Mouse (Mus musculus) CD8-positive naive resting alpha-beta T cell, adult 2 months (primary cell): ENCODE data around the gene P4ha2.

Experiments
- DNase-seq, 2 experiments: peaks; one replicate each; pipeline ENCODE4 v3.0.0; 2022; ENCODE audit warnings: low read depth in 2 of 2, low spot score in 2 of 2

The P4ha2 gene

DNA sequence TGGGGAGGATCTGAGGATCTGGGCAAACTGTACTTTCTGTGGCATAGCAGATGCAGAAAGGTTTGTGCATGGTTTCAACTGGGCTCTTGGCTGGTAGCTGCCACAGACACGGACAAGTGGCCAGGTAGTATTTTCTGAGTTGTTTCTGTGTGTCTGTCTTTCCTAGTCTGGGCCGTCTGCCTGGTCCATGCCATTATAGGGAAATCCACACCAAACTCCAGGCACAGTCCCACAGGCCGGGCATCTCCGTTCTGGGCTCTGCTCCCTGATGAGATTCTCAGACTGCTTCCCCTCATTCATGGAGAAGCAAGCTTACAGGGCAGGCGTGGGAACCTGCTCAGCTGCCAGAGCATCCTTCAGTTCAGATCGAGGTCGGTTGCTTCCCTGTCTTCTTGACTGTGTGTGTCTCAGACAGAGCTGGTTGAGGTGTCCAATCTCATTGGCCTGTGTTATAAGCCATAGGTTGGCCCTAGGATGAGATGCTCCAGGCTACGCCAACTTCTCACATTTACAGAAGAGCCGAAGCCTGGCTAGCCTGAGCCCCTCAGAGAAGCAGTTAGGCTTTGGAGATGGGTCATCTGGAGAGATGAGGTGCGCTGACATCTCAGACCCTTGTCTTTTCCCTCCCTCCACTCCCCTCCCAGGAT is at the start of gene P4ha2:
TSS of gene P4ha2 (plus strand) at position 51 of the 647 bp plus-strand sequence.
- no peak for DNase-seq

DNA sequence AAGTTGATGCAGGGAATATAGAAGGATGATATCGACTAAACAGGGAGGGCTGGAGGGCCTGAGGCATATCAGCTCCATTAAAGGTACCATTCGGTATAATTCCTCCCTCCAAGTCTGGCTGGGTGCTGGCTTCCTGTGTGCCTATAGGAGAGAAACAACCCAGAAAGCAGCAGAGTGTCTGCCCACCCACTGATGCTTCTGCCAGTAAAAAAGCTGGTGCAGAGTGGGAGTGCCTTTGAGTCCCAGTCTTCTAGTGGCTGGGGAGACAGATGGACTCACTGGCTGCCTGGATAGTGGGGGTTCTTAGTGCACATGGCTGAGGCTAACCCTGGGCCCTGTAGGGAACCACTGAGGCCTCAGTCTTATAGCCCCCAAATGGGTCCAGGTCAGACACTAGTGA is 49.7 kb upstream of the P4ha2 start:
- DNase-seq: no peak

DNA sequence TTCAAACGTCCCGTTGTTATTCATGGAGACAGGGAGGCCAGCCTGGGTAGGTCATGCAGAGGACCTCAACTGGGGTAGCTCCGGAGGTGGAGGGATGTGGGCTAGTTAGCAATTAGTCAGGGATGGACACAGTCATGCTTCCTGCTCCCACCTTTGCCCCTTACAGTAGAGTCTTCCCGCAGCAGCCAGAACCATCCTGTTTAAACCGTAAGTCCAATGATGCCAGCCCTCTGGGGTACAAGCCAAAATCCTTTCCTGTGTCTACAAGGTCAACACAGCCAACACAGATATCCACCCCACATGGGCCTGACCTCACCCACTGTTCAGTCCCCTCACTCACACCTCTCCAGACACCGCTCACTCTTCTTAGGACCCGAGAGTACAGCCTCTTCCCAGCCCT is 48.7 kb upstream of the P4ha2 start:
- no peak for DNase-seq

DNA sequence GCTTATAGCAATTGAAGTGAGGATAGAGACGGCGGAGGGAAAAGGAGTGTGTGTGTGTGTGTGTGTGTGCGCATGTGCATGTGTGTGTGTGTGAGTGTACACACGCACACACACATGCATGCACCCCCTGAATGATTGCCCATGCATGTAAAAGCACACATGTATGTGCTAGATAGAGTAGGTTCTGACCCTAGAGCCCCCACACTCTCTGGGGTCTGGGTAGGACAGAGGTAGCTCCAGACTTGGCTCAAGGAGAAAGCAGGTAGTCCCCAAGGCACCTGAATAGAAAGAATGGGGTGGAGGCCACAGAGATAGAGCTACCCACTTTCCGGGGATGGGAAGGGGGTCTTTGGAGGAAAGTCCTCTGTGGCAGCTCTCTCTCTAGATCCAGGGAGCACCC is 47.8 kb upstream of the P4ha2 start:
- DNase-seq: no peak

DNA sequence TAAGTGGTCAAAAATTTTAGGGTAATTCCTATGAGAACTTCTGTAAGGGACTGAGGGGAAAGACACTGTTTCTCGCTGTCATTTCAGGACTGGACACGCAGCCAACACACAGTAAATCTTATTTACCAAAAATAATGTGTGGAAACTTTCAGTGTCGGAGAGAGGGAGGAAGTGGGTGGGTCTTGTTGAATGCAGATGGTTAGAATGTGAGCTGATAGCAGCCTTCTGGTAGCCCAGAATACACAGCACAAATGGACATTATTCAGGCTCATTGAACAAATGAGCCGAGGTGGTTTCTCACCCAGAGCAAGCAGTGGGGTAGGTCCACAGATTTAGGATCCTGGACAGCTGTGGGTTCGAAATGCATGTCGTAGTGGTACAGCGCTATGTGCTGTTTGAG is 46.8 kb upstream of the P4ha2 start:
- no peak for DNase-seq

DNA sequence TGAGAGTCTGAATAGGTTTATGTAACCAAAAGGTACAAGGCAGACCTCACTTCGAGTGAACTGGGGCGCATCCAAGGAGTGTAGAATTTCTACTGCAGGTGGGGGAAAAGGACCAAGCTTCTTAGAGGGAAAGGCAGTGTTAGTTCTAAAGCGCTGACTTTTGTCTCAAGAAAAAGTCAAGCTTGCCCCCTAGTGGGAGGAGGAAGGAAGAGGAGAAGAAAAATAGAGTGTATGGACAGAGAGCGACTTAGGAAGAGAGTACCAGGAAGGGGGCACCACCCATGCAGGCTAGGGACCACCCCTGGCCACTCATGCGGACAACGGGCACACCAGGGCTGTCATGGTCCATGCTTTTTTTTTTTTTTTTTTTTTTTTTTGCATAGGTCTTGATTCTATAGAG is 45.6 kb upstream of the P4ha2 start:
- DNase-seq: peak in 1 of 2 experiments; percentile 33

DNA sequence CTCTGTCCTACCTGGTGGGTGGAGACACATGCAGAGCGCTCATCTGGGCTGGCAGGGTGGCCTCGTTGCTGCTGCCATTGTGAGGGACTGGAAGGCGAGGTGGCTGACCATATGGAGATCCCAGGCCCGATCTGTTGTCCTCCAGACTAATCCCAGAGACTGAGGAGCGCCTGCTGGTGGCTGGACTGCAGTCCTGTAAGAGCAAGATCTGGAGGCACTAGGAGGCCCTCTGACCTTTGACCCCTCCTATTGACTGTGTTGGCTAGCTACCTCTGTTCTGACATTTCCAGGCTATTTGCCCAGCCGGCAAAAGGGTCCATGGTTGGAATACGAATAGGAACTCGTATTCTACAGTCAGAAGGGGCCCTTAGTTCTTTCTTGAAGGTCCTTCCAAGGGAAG is 43.8 kb upstream of the P4ha2 start:
- no peak for DNase-seq

DNA sequence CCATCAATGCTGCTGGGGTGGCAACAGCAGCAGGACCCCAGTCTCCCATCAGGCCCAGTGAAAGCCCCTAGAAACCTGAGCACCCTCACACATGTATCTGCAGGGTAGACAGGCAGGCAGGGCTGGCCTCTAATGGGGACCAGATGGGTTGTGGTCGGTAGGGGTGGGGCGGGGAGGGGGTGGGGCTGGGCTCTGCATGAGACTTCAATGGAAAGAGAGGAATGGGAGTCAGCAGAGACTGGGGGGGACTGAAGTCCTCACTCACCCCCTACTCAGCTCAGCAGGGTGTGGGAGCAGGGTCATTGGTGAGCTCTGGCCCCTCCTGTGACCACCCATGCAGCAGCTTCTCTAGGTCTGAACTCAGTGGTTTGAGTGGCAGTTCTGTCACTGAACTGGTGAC is 42.5 kb upstream of the P4ha2 start:
- DNase-seq: no peak

DNA sequence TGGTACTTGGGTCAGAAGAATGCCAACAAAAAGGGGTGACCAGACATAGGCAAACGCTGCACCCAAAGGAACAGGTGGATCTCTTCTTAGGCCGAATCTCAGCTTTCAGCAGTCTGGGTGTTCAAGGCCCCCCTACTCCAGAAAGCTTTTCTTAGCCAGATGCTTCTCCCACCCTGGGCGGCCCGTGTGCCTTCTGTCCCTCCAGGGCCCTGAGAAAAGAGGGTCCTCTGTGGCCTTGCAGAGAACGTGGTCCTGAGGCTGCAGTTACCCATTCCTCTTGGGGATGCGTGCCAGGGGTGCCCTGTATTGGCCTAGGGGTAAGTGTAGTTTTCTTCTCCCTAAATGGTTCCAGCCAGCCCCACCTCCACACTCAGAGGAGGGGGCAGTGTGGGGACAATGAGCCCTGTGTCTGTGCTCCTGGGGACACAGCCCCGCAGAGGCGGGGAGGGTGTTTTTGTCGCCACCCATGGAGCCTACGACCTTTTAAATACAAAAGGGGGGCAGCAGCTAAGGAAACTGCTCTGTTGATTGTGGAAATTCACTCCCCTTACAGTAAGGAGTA is 41.8 kb upstream of the P4ha2 start:
- DNase-seq: no peak

DNA sequence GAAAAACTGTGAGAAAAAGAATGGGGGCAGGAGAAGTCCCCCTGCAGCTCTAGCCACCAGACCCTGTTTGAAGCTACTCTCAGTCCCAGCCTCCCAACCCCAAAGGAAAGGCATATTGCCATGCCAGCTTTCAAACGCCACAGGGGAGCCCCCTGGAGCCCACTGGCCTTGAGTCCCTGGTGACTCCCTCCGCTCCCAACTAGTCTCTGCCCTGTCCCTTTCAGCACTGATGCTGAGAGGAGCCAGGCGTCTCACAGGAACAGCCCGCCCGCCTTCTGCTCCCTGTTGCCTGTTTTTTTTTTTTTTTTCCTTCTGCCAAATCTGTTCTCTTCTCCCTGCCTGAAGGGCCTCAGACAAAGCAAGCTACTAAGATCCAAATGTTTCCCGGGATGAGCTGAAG is 41.3 kb upstream of the P4ha2 start:
- no peak for DNase-seq

DNA sequence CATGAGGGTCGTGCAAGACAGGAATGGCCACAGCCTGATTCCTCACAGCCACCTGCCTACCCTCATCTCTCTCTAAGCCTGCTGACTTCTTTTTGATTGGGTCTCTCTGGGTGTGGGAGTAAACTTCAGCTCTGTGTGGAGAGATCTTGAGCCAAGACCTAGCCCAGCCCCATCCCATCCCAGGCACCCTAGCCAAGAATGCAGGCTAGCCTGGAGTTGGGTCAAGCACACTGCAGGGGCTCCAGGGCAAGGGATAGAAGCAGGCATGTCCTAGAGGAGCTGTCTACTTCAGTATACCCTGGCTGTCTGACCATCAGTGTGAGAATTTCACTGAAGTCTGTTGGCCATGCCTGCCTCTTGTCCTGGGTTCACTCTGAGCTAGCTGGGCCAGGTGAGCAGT is 40.4 kb upstream of the P4ha2 start:
- no peak for DNase-seq

DNA sequence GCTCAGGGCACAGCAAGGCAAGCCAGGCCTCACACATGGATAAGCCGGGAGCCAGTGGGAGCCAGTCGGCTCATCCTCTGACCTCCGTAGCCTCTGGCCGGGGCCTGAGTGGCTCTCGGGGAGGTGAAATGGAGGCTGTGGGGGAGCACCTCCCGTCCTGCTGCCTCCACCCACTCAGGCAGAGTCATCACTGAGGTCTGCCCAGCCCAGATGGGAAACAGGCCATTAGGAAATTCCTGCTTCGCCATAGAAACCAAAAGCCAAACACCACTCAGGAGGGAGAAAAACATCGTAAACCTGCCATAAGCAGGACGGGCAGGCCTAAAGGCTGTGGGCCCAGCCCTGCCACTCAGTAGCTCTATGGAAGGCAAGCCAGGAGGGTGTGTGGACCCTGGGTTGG is 39.6 kb upstream of the P4ha2 start:
- no peak for DNase-seq

DNA sequence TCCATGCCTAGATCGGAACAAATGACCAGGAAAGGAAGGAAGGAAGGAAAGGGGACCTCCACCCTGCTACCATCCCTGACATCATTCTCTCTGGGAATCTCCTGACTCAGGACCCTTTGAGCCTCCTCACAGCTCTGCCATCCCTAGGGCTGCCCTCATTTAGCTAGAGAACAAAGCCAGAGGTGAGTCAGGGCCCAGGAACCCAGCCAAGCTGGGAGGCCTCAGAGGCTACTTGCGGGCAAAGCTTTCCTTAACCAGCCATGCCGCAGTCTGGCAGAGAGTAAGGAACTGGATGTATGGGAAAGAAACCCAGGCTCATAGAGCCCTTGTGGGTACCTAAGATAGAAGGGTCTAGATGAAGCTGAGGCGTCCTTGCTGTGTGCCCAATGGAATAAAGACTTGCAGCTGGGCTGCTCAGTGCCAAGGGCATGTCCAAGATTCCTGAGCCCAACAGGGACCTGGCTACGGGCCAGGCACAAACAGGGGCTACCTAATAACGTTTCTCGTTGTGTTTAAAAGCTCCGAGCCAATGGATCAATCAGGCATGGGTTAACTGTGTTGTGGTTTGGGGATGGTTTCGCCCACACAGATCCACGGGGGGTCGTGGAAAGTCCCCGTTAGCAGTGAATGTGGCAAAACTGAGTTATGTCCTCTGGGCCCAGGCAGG is 37.7 kb upstream of the P4ha2 start:
- no peak for DNase-seq

DNA sequence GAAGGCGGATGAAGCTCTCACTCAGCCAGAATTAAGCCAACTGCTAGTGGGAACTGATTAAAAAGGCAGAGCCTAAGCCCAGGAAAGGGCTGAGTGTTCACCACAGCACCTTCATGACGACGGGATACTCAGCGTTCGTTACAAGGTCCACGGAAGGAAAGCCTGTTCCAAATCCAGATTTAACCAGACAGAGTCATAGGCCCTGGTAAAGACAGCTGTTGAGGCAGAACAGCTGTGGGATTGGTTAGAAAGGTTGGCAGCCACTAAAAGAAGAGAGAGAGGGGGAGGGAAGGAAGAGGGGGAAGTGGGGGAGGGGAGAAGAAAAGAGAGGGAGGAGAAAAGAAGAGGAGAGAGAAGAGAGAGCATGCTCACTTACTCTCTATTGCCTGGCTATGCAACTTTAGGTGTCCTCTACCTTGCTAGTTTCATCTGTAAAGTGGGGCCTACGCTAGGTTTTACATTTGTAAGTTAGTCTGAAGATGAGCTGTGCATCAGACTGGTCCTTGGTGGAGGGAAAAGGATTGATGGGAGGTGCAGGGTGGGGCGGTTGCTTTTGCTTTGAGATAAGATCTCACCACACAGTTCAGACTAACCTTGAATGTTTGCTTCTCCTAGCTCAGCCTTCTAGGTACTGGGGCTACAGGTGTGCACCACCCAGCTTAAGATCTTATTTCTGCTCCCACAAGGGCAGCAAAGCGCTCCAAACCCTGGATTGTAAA is 37.0 kb upstream of the P4ha2 start:
- DNase-seq: peak in 1 of 2 experiments; percentile 35

DNA sequence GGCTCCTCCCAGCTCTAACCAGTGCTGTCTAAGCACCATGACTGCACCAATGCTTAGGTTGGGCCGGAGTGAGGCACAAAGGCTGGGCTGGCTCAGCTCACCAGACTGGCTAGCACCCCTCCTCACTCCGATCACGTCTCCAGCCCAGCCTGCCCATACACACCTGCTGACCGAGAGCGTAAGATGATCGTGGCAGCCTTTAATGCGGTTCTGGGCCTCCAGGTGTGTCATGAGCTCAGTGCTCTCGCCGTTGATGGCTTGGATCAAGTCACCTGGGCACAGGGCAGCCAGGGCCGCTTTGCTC is 36.5 kb upstream of the P4ha2 start:
- DNase-seq: no peak

DNA sequence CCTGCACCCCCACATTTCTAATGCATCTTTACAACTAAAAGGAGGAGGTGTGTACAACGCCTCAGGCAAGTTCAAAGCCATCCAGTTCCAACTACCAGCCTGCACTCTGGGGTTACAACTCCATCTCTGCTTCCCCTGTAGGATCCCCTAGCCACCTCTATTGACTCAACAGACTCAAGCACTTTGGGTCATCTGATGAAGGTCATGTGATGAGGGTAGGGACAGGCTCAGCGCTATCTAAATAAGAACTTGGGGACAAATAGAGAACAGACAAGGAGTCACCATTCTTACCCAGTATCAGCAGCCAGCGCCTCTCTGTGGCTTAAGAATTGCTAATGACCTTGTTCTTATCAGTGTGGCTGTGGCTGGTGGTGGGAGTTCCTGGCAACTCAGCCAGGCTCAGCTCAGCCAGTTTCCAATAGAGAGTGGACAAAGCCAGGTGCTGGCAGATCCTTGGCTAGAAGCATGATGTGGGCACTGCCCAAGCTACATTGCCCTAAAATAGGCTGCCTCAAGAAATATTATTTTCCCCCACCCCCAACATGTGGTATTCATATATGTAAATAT is 35.4 kb upstream of the P4ha2 start:
- no peak for DNase-seq

DNA sequence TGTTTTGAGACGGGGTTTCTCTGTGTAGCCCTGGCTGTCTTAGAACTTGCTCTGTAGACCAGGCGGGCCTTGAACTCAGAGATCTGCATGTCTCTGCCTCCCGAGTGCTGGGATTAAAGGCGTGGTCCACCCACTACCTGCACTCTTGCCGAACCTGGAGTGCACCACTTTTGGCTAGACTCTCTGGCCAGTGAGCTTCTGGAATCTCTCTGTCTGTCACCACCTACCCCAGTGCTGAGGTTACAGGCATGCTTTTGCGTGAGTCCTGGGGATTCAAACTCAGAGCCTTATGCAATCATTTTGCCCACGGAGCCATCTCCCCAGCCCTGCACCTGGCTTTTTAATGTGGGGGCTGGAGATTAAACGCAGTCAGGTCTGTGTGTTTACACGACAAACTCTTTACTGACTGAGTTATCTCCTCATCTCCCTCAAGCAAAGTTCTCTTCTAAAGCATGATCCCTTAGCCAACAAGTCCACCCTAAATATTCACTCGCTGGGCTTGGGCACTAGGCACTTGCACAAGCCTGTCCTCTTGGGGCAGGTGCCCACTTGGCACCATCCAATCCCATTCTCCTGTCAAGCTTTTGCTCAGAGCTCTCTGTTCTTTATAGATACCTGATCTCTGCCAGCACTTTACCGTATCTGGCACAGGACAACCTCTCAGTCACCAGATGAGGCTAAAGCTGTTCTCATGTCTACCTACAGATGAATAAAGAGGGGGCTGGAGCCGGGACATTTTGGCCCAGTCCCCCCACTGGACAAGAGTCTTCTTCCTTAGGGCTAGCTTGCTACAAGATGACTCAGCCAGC is 34.6 kb upstream of the P4ha2 start:
- no peak for DNase-seq

DNA sequence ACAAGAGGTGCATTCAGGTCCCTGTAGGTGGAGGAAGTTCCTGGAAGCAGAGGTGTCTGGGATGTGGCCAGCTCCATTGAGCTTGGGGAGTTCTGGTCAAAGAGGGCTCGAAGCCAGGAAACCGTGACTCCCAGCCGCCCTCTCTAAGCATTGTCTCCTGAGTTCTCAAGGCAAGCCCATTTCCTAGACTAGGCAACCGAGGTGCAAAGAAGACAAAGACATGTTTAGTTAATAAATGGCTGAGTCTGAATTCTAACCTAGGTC is 34.0 kb upstream of the P4ha2 start:
- no peak for DNase-seq

DNA sequence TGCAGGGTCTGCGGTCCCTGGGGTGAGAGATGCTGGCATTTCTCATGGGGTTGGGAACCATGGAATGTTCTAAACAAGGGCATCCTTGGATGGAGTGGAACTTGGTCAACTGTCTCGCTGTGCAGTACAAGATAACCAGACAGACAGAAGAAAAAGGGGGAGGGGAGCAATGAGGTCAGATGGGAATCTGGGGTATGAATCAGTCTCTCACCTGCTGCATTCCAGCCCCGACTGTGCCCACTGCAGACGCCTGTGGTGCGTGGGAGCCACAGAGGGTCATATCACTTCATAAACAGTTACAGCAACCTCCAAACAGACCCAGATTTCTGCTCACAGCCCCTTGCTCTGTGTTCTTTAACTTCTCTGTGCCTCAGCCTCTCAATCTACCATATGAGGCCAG is 33.5 kb upstream of the P4ha2 start:
- DNase-seq: no peak

DNA sequence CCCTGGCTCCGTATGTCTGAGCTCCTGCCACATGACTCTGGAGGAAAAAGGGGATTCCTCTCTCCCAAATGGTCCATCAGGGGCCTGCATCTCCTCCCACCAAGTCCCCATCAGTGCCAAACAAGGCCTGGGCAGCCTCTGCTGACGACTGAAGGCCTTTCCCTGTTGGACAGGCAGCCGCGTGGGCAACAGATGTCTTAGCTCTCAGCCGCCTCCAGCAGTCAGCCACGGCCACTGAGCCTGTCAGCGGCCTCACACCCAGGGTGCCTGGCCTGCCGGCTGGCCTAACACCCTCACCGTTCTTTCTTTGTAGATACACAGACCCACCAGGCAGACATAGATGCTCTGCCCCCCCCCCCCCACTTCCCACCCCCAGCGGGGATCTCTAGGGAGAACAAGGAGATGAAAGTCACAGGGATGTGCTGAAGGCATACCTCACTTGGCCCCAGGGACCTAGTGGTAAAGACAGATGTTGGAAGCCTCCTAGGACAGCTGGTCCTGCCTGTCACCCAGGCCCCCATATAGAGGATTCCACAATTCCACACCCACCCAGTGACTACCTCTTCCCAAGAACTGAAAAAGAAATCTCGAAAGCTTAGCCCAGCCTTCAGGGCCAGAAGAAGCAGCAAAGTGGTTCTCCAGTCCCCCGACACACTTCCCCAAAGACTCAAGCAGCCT is 32.4 kb upstream of the P4ha2 start:
- DNase-seq: no peak

DNA sequence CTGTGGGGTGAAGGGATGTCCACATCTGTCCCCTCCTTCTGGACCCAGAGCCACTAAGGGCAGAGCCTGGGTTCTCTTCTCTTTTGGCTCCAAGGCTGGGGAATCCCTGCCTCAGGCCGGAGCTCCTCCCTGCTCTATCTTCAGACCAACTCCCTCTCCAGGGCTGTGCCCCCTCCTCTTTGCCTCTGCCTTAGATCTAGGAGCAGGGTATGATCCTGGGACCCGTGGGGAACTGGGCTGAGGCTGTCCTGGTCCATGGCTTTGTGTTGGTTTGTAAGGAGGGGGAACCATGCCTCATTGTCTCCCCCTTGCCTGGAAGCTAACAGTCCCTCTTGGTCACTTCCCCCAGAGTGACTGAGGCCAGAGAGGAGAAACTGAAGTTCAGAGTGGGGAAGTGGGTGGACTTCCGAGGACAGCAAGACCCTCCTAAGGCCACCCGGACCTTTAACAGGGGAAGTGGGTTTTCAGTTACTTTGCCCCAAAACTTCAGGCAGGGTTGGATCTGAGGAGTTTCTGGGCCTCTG is 31.8 kb upstream of the P4ha2 start:
- DNase-seq: no peak
